Mouse (Mus musculus) forebrain, embryonic 14.5 days (tissue): ENCODE data around the gene Cd63. TPM values are rescaled to one million over a fixed set of nuclear protein-coding genes. Genes with fewer than 3 reads are reported as not detected.

ENCODE experiments used
- ATAC-seq: fragments of 200-750 bp; cut with Nextera tagmentation; 2 replicates; pipeline ENCODE4 v1.8.0; 2017; ENCODE audit warnings: mild to moderate bottlenecking, moderate library complexity
- DNase-seq: peaks from one replicate; pipeline ENCODE4 v3.0.0-alpha.2; 2015; ENCODE audit warnings: low spot score
- H3K27ac ChIP-seq: fragments of 300-500 bp; sonication (generic); 2 replicates; pipeline ENCODE4 v1.5.1; 2014; ENCODE audit warnings: low read depth, mild to moderate bottlenecking, control low read depth, low read length, moderate library complexity
- H3K27me3 ChIP-seq: fragments of 300-500 bp; sonication (generic); replicated peaks from 2 replicates; pipeline ENCODE4 v1.6.1; 2014; ENCODE audit warnings: low read length, control low read depth, mixed read lengths; ENCODE audit not compliant: control insufficient read depth, insufficient read depth
- H3K36me3 ChIP-seq: fragments of 300-500 bp; sonication (generic); 2 replicates; pipeline ENCODE4 v1.6.1; 2014; ENCODE audit warnings: low read length, control low read depth; ENCODE audit not compliant: control insufficient read depth, insufficient read depth
- H3K4me1 ChIP-seq: fragments of 300-500 bp; sonication (generic); 2 replicates; pipeline ENCODE4 v1.6.1; 2014; ENCODE audit warnings: antibody characterized with exemption, low read length, control low read depth; ENCODE audit not compliant: control insufficient read depth, insufficient read depth
- H3K4me2 ChIP-seq: fragments of 300-500 bp; sonication (generic); 2 replicates; pipeline ENCODE4 v1.6.1; 2014; ENCODE audit warnings: mild to moderate bottlenecking, control low read depth, low read length
- H3K4me3 ChIP-seq: fragments of 300-500 bp; sonication (generic); 2 replicates; pipeline ENCODE4 v1.5.1; 2014; ENCODE audit warnings: low read depth, low read length, control low read depth
- H3K9ac ChIP-seq: fragments of 300-500 bp; sonication (generic); 2 replicates; pipeline ENCODE4 v1.6.1; 2014; ENCODE audit warnings: mild to moderate bottlenecking, low read length, control low read depth, moderate library complexity
- H3K9me3 ChIP-seq: fragments of 300-500 bp; sonication (generic); replicated peaks from 2 replicates; pipeline ENCODE4 v1.6.1; 2016; ENCODE audit warnings: low read length, control low read depth, mixed read lengths; ENCODE audit not compliant: control insufficient read depth
- WGBS: fragments of 180-500 bp; shearing (Covaris S2); extraction: QIAGEN DNeasy Blood & Tissue Kit; methylation state at CpG from one replicate; pipeline ENCODE4 v1.1.7; 2014; 5-methylcytosine and 5-hydroxymethylcytosine counted together
- polyA plus RNA-seq: library from polyadenylated mRNA; unstranded; fragments of >200 nt; fragmentation: Nextera tagmentation; extraction: Ambion mirVana; gene quantifications from 2 replicates; pipeline ENCODE4 v1.2.1, GENCODE M21; 2014

Gene Cd63
- polyA plus RNA-seq, 1 experiment from 2014 or later, result 122 TPM

DNA sequence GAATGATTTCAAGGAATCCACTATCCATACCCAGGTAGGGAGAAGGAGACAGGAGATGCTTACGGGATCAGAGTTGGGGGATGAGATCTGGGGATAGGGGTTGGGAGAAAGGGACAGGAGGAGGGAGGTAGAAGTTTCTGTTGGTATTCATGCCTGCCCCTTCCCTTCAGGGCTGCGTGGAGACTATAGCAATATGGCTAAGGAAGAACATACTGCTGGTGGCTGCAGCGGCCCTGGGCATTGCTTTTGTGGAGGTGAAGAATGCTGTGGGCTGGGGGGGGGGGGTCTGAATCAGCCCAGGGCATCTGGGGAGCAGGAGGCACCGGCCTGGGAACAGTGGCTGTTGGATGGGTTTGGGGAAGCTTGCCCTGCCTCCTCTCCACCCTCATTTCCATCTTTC, 11.5 kb downstream of the Cd63 start:
- Histone ChIP-seq H3K4me3 (no peak overlapping the region), H3K4me2 (no peak overlapping the region), H3K9ac (no peak overlapping the region), H3K27ac (no peak overlapping the region), H3K27me3 (no peaks in the 10 kb centered on the region; the same call in 1 of the 2 replicates), H3K9me3 (no peaks in the 10 kb centered on the region), H3K4me1 (no peaks in the 10 kb centered on the region), H3K36me3 (0 out of 2 replicates have a peak, but pooled peaks cover 4% of the 10 kb centered on the region)
- ATAC-seq (no peak), DNase-seq (no peak)
- 81% methylated on average over 4 of the region's 4 CpGs for WGBS

DNA sequence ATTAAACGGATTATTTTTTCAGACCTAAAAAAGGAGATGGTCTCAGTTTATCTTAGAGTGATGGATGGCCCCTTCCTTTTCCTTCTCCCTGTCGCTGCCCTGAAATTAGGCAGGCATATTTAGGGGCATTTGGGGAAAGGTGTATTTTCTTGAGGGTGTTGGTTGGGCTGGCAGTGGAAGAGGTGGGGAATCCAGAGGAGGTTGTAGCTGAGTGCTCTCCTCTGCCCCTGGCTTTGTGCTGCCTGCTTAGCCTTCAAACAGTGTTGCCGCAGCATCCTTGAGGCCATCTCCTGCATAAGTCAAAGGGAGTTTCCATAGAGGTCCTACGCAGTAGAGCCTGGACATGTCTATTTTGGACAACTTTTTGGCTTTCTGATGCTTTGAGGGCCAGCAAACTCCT, 12.0 kb downstream of the Cd63 start:
- H3K4me2 ChIP-seq, result no peak overlapping the region
- H3K9ac ChIP-seq, result no peak overlapping the region
- peaks cover 9% of the 10 kb centered on the region; the same call in 1 of the 2 replicates for H3K36me3 ChIP-seq
- H3K27me3 ChIP-seq, result no peaks in the 10 kb centered on the region; the same call in 1 of the 2 replicates
- no peak overlapping the region for H3K27ac ChIP-seq
- ATAC-seq (no peak), DNase-seq (no peak)
- no peak overlapping the region for H3K4me3 ChIP-seq
- no peaks in the 10 kb centered on the region for H3K9me3 ChIP-seq
- 83% methylated on average over 4 of the region's 4 CpGs for WGBS
- no peaks in the 10 kb centered on the region for H3K4me1 ChIP-seq

DNA sequence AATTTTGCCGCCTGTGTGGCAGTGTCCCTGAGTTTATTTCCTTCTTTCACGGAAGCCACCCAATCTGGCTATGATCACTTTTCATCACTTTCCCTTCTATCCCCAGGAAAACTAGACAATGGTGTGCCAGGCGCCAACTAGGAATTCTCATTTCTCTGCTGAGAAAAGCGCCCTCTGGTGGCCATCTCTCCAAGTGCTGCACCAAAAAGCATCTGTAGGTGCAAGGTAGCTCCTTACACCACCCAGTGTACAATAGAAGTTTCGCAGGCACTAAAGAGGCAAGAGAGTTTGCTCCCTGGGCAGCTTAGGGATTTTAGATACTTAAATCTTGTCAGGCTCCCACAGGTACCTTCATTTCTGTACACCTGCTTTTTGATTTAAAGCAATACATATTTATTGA, 12.4 kb downstream of the Cd63 start:
- H3K9me3 ChIP-seq, result no peaks in the 10 kb centered on the region
- ATAC-seq (peak; percentile 50), DNase-seq (peak; percentile 94)
- no peak overlapping the region for H3K4me3 ChIP-seq
- H3K4me2 ChIP-seq, result no peak overlapping the region
- H3K36me3 ChIP-seq, result peaks cover 13% of the 10 kb centered on the region; the same call in 1 of the 2 replicates
- H3K9ac ChIP-seq, result no peak overlapping the region
- H3K4me1 ChIP-seq, result no peaks in the 10 kb centered on the region
- H3K27ac ChIP-seq, result no peak overlapping the region
- no peaks in the 10 kb centered on the region; the same call in 1 of the 2 replicates for H3K27me3 ChIP-seq
- WGBS, result 4% methylated on average over 5 of the region's 5 CpGs

GRCm38 (mm10) chr10:128913696-128914095, 12.9 kb downstream of the Cd63 start:
- Histone ChIP-seq H3K27me3 (no peaks in the 10 kb centered on the region; the same call in 1 of the 2 replicates), H3K4me1 (no peaks in the 10 kb centered on the region), H3K36me3 (peaks cover 13% of the 10 kb centered on the region; the same call in 1 of the 2 replicates), H3K27ac (no peak overlapping the region), H3K9me3 (no peaks in the 10 kb centered on the region), H3K4me3 (no peak overlapping the region), H3K4me2 (no peak overlapping the region), H3K9ac (no peak overlapping the region)
- ATAC-seq (peak; percentile 3; the same call in 1 of the 2 replicates), DNase-seq (no peak)
- 85% methylated on average over 12 of the region's 12 CpGs for WGBS

DNA sequence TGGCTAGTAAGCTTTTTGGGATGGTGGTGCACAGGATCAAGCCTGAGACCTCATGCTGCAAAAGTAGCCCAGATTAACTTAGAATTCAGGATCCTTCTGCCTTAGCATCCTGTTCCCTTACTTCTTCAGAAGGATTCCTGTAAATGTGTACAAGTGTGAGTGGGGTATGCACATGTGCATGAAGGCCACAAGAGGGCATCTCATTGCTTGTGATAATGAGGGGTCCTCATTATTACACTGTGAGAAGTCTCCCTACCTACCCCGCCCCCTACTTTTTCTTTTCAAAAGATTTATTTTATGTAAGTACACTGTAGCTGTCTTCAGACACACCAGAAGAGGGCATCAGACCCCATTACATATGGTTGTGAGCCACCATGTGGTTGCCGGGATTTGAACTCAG, 14.8 kb downstream of the Cd63 start:
- DNase-seq (no peak), ATAC-seq (no peak)
- Histone ChIP-seq H3K36me3 (peaks cover 13% of the 10 kb centered on the region; the same call in 1 of the 2 replicates), H3K27me3 (no peaks in the 10 kb centered on the region), H3K9ac (no peak overlapping the region), H3K27ac (no peak overlapping the region), H3K4me2 (no peak overlapping the region), H3K4me3 (no peak overlapping the region), H3K9me3 (no peaks in the 10 kb centered on the region), H3K4me1 (no peaks in the 10 kb centered on the region)
- WGBS, result 98% methylated on average over 2 of the region's 2 CpGs

- DNase-seq (no peak), ATAC-seq (no peak)
- Histone ChIP-seq H3K27ac (no peak overlapping the region), H3K4me1 (no peaks in the 10 kb centered on the region; the same call in 1 of the 2 replicates), H3K27me3 (no peaks in the 10 kb centered on the region), H3K9ac (no peak overlapping the region), H3K9me3 (no peaks in the 10 kb centered on the region), H3K36me3 (peaks cover 13% of the 10 kb centered on the region; the same call in 1 of the 2 replicates), H3K4me3 (no peak overlapping the region), H3K4me2 (no peak overlapping the region)
- 89% methylated on average over 3 of the region's 3 CpGs for WGBS
Measured at GRCm38 (mm10) chr10:128916665-128917064, 15.9 kb downstream of the Cd63 start.

- peaks cover 13% of the 10 kb centered on the region; the same call in 1 of the 2 replicates for H3K36me3 ChIP-seq
- no peak for ATAC-seq
- peaks cover 7% of the 10 kb centered on the region for H3K4me1 ChIP-seq
- DNase-seq, result no peak
- 94% methylated on average over 6 of the region's 6 CpGs for WGBS
- no peak overlapping the region for H3K4me2 ChIP-seq
- no peaks in the 10 kb centered on the region for H3K27me3 ChIP-seq
- H3K9me3 ChIP-seq, result no peaks in the 10 kb centered on the region
- H3K4me3 ChIP-seq, result no peak overlapping the region
- H3K27ac ChIP-seq, result no peak overlapping the region
- no peak overlapping the region for H3K9ac ChIP-seq
Measured at GRCm38 (mm10) chr10:128917400-128917799, 16.6 kb downstream of the Cd63 start.

- no peak overlapping the region for H3K27ac ChIP-seq
- H3K27me3 ChIP-seq, result no peaks in the 10 kb centered on the region
- no peaks in the 10 kb centered on the region for H3K9me3 ChIP-seq
- WGBS, result 81% methylated on average over 7 of the region's 7 CpGs
- ATAC-seq (no peak), DNase-seq (no peak)
- no peak overlapping the region for H3K4me3 ChIP-seq
- no peak overlapping the region for H3K4me2 ChIP-seq
- H3K36me3 ChIP-seq, result peaks cover 13% of the 10 kb centered on the region; the same call in 1 of the 2 replicates
- peaks cover 11% of the 10 kb centered on the region for H3K4me1 ChIP-seq
- no peak overlapping the region for H3K9ac ChIP-seq
Measured at GRCm38 (mm10) chr10:128918246-128918645, 17.5 kb downstream of the Cd63 start.

- ATAC-seq (no peak), DNase-seq (no peak)
- Histone ChIP-seq H3K4me3 (no peak overlapping the region), H3K4me2 (no peak overlapping the region), H3K27me3 (no peaks in the 10 kb centered on the region), H3K9me3 (no peaks in the 10 kb centered on the region), H3K4me1 (peaks cover 15% of the 10 kb centered on the region), H3K36me3 (peaks cover 13% of the 10 kb centered on the region; the same call in 1 of the 2 replicates), H3K9ac (no peak overlapping the region), H3K27ac (no peak overlapping the region)
- WGBS, result 11% methylated on average over 6 of the region's 6 CpGs
Measured at GRCm38 (mm10) chr10:128919203-128919631, 18.4 kb downstream of the Cd63 start.
